Mouse (Mus musculus) brain, embryonic 14.5 days (tissue): ENCODE results near the gene Cep112. TPM values are rescaled to one million over a fixed set of nuclear protein-coding genes. Genes with fewer than 3 reads are reported as not detected.

ENCODE experiments used
- DNase-seq: peaks from one replicate; pipeline ENCODE4 v3.0.0-alpha.2; 2011; ENCODE audit warnings: low read depth
- CTCF ChIP-seq: fragments of 200-500 bp; IDR thresholded peaks from 2 replicates; pipeline ENCODE4 v1.5.1; 2012; ENCODE audit warnings: inconsistent platforms, mild to moderate bottlenecking, moderate library complexity, borderline replicate concordance; ENCODE audit not compliant: insufficient read depth, insufficient read length; ENCODE audit errors: extremely low read depth
- POLR2A ChIP-seq: fragments of 200-500 bp; IDR thresholded peaks from 2 replicates; pipeline ENCODE4 v1.6.1; 2012; ENCODE audit warnings: mild to moderate bottlenecking, inconsistent platforms, borderline replicate concordance; ENCODE audit not compliant: poor library complexity, insufficient read depth, insufficient read length, severe bottlenecking; ENCODE audit errors: extremely low read depth
- polyA plus RNA-seq: library from polyadenylated mRNA; depleted of rRNA; stranded (reverse); fragments of >200 nt; gene quantifications from 2 replicates; pipeline ENCODE4 v1.2.3, GENCODE M21; 2012

Cep112 gene
- polyA plus RNA-seq, 1 experiment: 13.3 TPM

- no peak for DNase-seq
- TF ChIP-seq POLR2A (no peak), CTCF (no peak)
These were observed 230.6 kb downstream of the Cep112 start for GRCm38 (mm10) chr11:108655574-108655973.

GRCm38 (mm10) chr11:108682014-108682413, 257.0 kb downstream of the Cep112 start:
- TF ChIP-seq CTCF: no peak
- no peak for TF ChIP-seq POLR2A
- DNase-seq: no peak

- TF ChIP-seq CTCF: no peak
- TF ChIP-seq POLR2A: no peak
These were observed 271.6 kb downstream of the Cep112 start for GRCm38 (mm10) chr11:108696563-108696962.

GRCm38 (mm10) chr11:108752301-108752700, 327.3 kb downstream of the Cep112 start:
- TF ChIP-seq POLR2A: no peak
- TF ChIP-seq CTCF: no peak

More at GRCm38 (mm10) chr11:108696563-108696962, 271.6 kb downstream of the Cep112 start:
- no peak for DNase-seq

GRCm38 (mm10) chr11:108752765-108753164, 327.8 kb downstream of the Cep112 start:
- TF ChIP-seq CTCF (no peak), POLR2A (no peak)
- DNase-seq: no peak

More at GRCm38 (mm10) chr11:108752301-108752700, 327.3 kb downstream of the Cep112 start:
- DNase-seq: peak; percentile 95

GRCm38 (mm10) chr11:108753361-108754240, 328.6 kb downstream of the Cep112 start:
- peak; percentile 43 for DNase-seq
- TF ChIP-seq POLR2A: no peak
- no peak for TF ChIP-seq CTCF

- TF ChIP-seq CTCF: no peak
- no peak for TF ChIP-seq POLR2A
- no peak for DNase-seq
These were observed 332.2 kb downstream of the Cep112 start for GRCm38 (mm10) chr11:108757211-108757610.

GRCm38 (mm10) chr11:108757626-108758430, 332.8 kb downstream of the Cep112 start:
- peak; percentile 45 for DNase-seq
- TF ChIP-seq POLR2A: no peak

GRCm38 (mm10) chr11:108770064-108770463, 345.1 kb downstream of the Cep112 start:
- no peak for TF ChIP-seq CTCF
- no peak for TF ChIP-seq POLR2A
- no peak for DNase-seq

GRCm38 (mm10) chr11:108774019-108774670, 349.2 kb downstream of the Cep112 start:
- TF ChIP-seq CTCF: no peak
- TF ChIP-seq POLR2A: no peak
- peak; percentile 30 for DNase-seq

GRCm38 (mm10) chr11:108777158-108777557, 352.2 kb downstream of the Cep112 start:
- TF ChIP-seq CTCF: no peak
- TF ChIP-seq POLR2A: no peak
- DNase-seq: no peak
